Mouse (Mus musculus): ENCODE results near the gene Chtf18.

- TF ChIP-seq POLR2A (IDR thresholded peaks at IDR 0.05; ENCODE audit: insufficient read depth, low read depth, low read length) (no peak), CTCF (IDR thresholded peaks at IDR 0.05) (no peak), EP300 (IDR thresholded peaks at IDR 0.05; ENCODE audit: insufficient read depth, low read depth, low read length) (no peak)
These were observed 30.5 kb upstream of the Chtf18 start for GRCm38 (mm10) chr17:25757691-25758090.

Data from heart, adult 2 months (tissue).